Mouse (Mus musculus) lung, postnatal 0 days (tissue): ENCODE results near the gene Topbp1.

Experiments
- CTCF ChIP-seq: IDR thresholded peaks from 2 replicates; pipeline ENCODE4 v1.5.1; 2016; ENCODE audit warnings: antibody characterized with exemption, mild to moderate bottlenecking
- EP300 ChIP-seq: IDR thresholded peaks from 2 replicates; pipeline ENCODE4 v1.6.1; 2016; ENCODE audit warnings: antibody characterized with exemption, mild to moderate bottlenecking, control low read depth

DNA sequence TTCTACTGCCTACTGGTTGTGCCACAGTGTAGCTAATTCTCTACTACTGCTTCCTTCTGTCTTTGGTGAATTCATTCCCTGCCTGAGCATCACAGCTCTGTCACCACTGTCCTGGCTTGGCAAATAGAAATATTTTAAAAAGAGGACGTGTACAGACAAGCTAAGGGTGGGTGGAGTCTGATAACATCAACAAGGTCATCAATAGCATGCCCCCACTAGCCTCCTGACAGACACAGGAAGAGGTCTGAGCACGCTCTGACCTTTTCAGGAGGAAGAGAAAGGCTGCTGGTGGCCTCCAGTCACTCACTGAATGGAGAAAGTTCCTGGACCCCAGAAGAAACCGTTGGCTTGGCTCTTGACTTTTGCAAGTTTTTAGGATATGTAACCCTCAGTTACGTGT, 18.6 kb upstream of the Topbp1 start:
- TF ChIP-seq CTCF (no peak), EP300 (no peak)
